Mouse (Mus musculus) liver, postnatal 0 days (tissue): Measurements from ENCODE around the gene Gli2.

Source experiments
- CTCF ChIP-seq: sonication (generic); IDR thresholded peaks from 2 replicates; pipeline ENCODE4 v1.5.1; 2016; ENCODE audit warnings: antibody characterized with exemption, low read depth
- EP300 ChIP-seq: IDR thresholded peaks from 2 replicates; pipeline ENCODE4 v1.6.1; 2016; ENCODE audit warnings: antibody characterized with exemption, low read depth, mild to moderate bottlenecking

DNA sequence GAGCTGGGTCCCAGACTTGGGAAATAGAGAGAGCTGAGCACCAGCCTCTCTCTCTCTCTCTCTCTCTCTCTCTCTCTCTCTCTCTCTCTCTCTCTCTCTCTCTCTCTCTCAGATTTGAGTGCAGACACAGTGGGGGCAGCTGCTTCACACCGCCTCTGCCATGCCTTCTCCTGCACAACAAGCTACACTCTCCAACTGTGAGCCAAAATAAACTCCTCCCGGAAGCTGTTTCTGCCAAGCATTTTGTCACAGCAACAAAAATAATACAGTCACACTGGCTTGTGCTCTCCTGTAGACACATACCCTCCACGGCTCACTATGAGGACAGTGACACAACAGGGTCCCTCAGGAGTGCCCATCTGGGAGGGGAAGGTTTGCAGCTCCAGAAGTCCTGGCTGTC lies 36.6 kb downstream of the Gli2 start:
- no peak for TF ChIP-seq CTCF
- TF ChIP-seq EP300: no peak
